Mouse (Mus musculus) embryonic facial prominence, embryonic 14.5 days (tissue): Measurements from ENCODE around the gene Arl6. TPM values are rescaled to one million over a fixed set of nuclear protein-coding genes. Genes with fewer than 3 reads are reported as not detected.

Experiments
- ATAC-seq: fragments of 200-750 bp; cut with Nextera tagmentation; 2 replicates; pipeline ENCODE4 v1.8.0; 2017; ENCODE audit warnings: low read depth, moderate number of reproducible peaks, moderate TSS enrichment
- DNase-seq: peaks from one replicate; pipeline ENCODE4 v3.0.0-alpha.2; 2015; ENCODE audit warnings: low spot score
- H3K27ac ChIP-seq: fragments of 300-500 bp; sonication (generic); replicated peaks from 2 replicates; pipeline ENCODE4 v1.5.1; 2014; ENCODE audit warnings: low read depth, mild to moderate bottlenecking, low read length, moderate library complexity
- H3K27me3 ChIP-seq: fragments of 300-500 bp; sonication (generic); replicated peaks from 2 replicates; pipeline ENCODE4 v1.6.1; 2014; ENCODE audit warnings: low read length; ENCODE audit not compliant: control insufficient read depth, insufficient read depth
- H3K36me3 ChIP-seq: fragments of 300-500 bp; sonication (generic); 2 replicates; pipeline ENCODE4 v1.6.1; 2014; ENCODE audit warnings: low read length, mixed read lengths; ENCODE audit not compliant: control insufficient read depth, insufficient read depth
- H3K4me1 ChIP-seq: fragments of 300-500 bp; sonication (generic); 2 replicates; pipeline ENCODE4 v1.6.1; 2014; ENCODE audit warnings: antibody characterized with exemption, low read length; ENCODE audit not compliant: control insufficient read depth, insufficient read depth
- H3K4me2 ChIP-seq: fragments of 300-500 bp; sonication (generic); 2 replicates; pipeline ENCODE4 v1.6.1; 2014; ENCODE audit warnings: low read depth, mild to moderate bottlenecking, low read length, moderate library complexity, mixed read lengths
- H3K4me3 ChIP-seq: fragments of 300-500 bp; sonication (generic); 2 replicates; pipeline ENCODE4 v1.5.1; 2014; ENCODE audit warnings: low read depth, mild to moderate bottlenecking, low read length
- H3K9ac ChIP-seq: fragments of 300-500 bp; sonication (generic); 2 replicates; pipeline ENCODE4 v1.6.1; 2014; ENCODE audit warnings: low read depth, mild to moderate bottlenecking, low read length, moderate library complexity, mixed read lengths
- H3K9me3 ChIP-seq: fragments of 300-500 bp; sonication (generic); 2 replicates; pipeline ENCODE4 v1.6.1; 2016; ENCODE audit warnings: low read length; ENCODE audit not compliant: control insufficient read depth
- WGBS: fragments of 180-500 bp; shearing (Covaris S2); extraction: QIAGEN DNeasy Blood & Tissue Kit; methylation state at CpG from one replicate; pipeline ENCODE4 v1.1.7; 2014; 5-methylcytosine and 5-hydroxymethylcytosine counted together
- polyA plus RNA-seq: library from polyadenylated mRNA; unstranded; fragments of >200 nt; fragmentation: Nextera tagmentation; extraction: Ambion mirVana; gene quantifications from 2 replicates; pipeline ENCODE4 v1.2.1, GENCODE M21; 2014

Arl6 gene
- polyA plus RNA-seq, 1 experiment from 2014 or later, result 30.3 TPM

DNA sequence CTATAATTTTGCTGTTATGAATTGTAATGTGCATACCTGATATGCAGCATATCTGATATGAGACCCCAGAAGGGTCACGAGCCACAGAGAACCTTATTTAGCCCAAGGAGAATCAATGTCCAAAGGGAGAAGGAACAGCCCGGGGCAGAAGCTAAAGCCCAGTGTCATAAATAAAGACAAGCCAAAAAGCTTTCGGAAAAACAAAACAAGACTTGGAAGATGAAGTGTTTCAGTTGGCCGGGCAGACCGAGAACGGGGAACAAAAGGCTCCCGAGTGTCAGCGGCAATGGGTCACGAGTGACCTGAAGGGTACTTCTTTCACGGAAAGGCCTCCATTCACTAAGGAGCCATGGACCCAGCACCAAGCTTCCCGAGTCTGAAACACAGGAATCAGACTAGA is 65.2 kb downstream of the Arl6 start:
- H3K4me2 ChIP-seq, result no peak overlapping the region
- 80% methylated on average over 11 of the region's 11 CpGs for WGBS
- H3K9me3 ChIP-seq, result no peaks in the 10 kb centered on the region
- H3K4me1 ChIP-seq, result peaks cover 16% of the 10 kb centered on the region
- H3K9ac ChIP-seq, result no peak overlapping the region
- no peaks in the 10 kb centered on the region for H3K36me3 ChIP-seq
- H3K27me3 ChIP-seq, result no peaks in the 10 kb centered on the region
- DNase-seq (no peak), ATAC-seq (no peak)
- no peak overlapping the region for H3K4me3 ChIP-seq
- H3K27ac ChIP-seq, result no peak overlapping the region

DNA sequence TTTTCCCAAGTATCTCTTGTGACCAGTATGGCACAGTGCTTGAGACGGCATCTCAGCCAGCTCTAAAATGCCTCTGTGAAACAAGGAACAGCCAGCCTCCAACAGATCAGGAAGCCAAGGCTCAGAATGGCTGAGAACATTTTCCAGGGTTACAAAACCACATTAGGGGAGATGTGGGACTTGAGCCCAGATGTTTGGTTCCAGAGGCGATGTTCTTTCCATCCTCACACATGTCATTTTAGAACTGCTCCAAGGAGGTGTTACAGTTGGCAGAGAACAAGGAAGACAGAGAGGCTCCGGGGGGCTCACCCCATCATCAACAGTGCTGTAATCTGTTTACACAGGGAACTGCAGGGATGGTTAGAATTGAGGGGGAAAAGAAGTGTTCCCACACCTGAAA is 66.5 kb downstream of the Arl6 start:
- 50% methylated on average over 3 of the region's 3 CpGs for WGBS
- ATAC-seq (no peak), DNase-seq (no peak)
- Histone ChIP-seq H3K36me3 (no peaks in the 10 kb centered on the region), H3K4me2 (no peak overlapping the region), H3K9me3 (no peaks in the 10 kb centered on the region), H3K9ac (no peak overlapping the region), H3K27me3 (no peaks in the 10 kb centered on the region), H3K4me3 (no peak overlapping the region), H3K27ac (no peak overlapping the region; the same call in 1 of the 2 replicates), H3K4me1 (peaks cover 16% of the 10 kb centered on the region)

DNA sequence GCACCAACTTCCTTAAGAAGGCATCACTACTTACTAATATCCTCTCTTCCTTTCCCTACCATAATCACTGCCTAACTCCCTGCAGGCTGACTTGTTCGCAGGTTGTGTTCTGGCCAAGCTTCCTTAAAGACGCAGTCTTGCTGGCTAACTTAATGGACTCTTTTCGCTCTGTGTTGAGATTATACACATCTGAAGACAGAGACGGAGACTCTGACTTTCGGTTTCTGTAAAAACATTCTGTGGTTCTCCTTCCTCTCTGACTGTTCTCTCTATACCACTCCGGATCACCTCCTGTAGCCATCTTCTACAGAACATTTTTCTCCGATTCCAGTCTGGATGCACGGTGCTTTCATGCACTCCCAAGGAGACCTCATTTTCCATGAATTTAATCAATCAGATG is 68.4 kb downstream of the Arl6 start:
- Histone ChIP-seq H3K4me2 (no peak overlapping the region), H3K27ac (no peak overlapping the region), H3K4me3 (no peak overlapping the region), H3K4me1 (peaks cover 16% of the 10 kb centered on the region), H3K36me3 (no peaks in the 10 kb centered on the region), H3K27me3 (no peaks in the 10 kb centered on the region), H3K9ac (no peak overlapping the region), H3K9me3 (no peaks in the 10 kb centered on the region)
- no peak for DNase-seq
- 93% methylated on average over 8 of the region's 8 CpGs for WGBS
- ATAC-seq, result no peak

DNA sequence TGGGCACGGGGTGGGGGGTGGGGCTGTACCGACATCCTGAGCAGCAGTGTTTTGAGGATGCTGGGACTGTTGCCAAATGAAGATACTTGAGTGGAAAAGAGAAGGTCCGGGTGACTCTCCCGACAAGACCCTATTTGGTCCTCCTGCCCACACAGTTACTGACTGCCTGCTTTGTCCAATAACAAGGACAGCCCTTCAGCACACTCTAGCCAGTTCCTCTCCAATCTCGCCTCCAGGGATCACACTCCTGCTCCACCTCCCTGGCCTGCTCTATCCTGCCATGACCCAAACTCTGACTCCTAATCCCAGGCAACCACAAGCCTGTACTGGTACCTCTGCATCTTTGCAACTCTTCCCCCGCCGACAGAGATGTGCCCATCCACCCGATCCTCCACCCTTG is 69.4 kb downstream of the Arl6 start:
- H3K4me3 ChIP-seq, result no peak overlapping the region
- H3K9me3 ChIP-seq, result no peaks in the 10 kb centered on the region
- H3K27ac ChIP-seq, result no peak overlapping the region
- H3K4me1 ChIP-seq, result peaks cover 16% of the 10 kb centered on the region
- no peaks in the 10 kb centered on the region for H3K36me3 ChIP-seq
- no peak overlapping the region for H3K9ac ChIP-seq
- 0 out of 2 replicates have a peak, but pooled peaks have one; percentile 12 for ATAC-seq
- no peak for DNase-seq
- no peaks in the 10 kb centered on the region for H3K27me3 ChIP-seq
- 58% methylated on average over 8 of the region's 8 CpGs for WGBS
- no peak overlapping the region for H3K4me2 ChIP-seq

DNA sequence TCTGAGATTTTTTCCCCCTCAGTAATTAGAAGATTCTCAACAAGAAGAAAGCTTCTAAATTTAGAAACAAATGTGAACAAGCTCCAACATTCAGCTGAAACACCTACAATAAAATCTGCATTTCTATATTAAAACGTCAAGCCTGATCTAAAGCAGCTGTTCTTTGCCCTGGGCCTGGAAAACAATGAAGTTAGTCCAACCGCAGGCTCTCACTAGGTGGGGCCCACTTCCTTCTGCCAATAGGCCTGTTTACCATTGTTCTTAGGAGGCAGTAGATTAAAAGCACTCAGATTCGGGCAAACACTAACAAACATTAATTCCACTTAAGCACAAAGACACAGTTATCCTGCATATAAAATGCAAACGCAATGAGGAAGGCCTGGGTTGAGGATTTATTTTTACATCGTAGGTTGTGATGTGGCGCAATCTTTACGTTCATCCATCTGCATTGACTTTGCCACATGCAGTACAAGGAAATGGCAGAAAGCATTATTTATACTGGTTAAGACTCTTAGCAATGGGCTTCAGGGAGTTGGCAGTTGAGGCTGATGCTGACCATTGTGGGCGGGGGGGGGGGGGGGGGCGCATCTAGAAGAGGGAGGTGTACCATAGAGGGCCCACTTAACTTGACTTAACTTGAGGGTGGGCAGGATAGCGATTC is 71.3 kb downstream of the Arl6 start:
- Histone ChIP-seq H3K27me3 (no peaks in the 10 kb centered on the region), H3K36me3 (no peaks in the 10 kb centered on the region), H3K4me3 (no peak overlapping the region), H3K9me3 (no peaks in the 10 kb centered on the region), H3K27ac (peak overlapping the region; percentile 84), H3K4me2 (no peak overlapping the region), H3K4me1 (peaks cover 16% of the 10 kb centered on the region), H3K9ac (no peak overlapping the region)
- WGBS, result 53% methylated on average over 10 of the region's 10 CpGs
- ATAC-seq (no peak), DNase-seq (peak; percentile 82)

DNA sequence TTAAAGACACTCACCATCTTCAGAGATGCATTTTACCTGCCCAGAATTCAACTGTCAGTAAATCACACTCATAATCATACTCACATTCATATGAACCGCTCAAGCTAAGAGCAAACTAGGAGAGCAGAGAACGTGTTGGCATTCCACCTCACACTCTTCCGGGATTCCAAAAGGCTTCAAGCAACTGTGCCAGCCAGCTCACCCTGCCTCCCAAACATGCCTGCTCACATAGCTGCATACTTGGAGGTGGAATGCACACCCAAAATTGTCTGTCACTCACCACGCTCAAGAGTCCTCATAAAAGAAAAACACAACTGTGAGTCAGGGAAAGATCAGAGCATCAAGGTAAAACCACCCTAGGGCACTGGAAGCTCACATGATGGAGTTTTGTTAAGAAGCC is 72.8 kb downstream of the Arl6 start:
- no peak overlapping the region for H3K9ac ChIP-seq
- H3K27me3 ChIP-seq, result no peaks in the 10 kb centered on the region
- DNase-seq (peak; percentile 70), ATAC-seq (peak; percentile 44; the same call in 1 of the 2 replicates)
- 78% methylated on average over 4 of the region's 4 CpGs for WGBS
- H3K4me2 ChIP-seq, result no peak overlapping the region
- H3K9me3 ChIP-seq, result no peaks in the 10 kb centered on the region
- peaks cover 10% of the 10 kb centered on the region for H3K4me1 ChIP-seq
- no peak overlapping the region for H3K4me3 ChIP-seq
- no peaks in the 10 kb centered on the region for H3K36me3 ChIP-seq
- no peak overlapping the region for H3K27ac ChIP-seq

DNA sequence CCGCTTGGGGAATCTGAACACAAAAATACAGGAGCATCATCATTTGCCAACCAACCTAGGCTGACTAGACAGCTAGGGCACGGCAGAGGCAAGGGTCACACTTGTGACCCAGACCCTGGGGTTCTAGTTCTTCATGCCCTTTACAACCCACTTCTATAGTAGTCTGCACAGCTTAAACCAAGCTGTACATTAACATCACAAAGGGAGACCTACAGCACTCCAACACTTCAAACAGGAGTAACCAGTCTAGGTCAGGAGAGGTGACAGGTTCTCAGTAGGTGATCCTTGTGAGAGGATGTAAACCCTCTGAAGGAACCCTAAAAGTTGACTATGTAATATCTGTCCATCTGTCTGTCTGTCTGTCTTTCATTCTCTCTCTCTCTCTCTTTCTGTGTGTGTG is 73.6 kb downstream of the Arl6 start:
- H3K36me3 ChIP-seq, result no peaks in the 10 kb centered on the region
- no peak overlapping the region for H3K4me2 ChIP-seq
- no peaks in the 10 kb centered on the region for H3K9me3 ChIP-seq
- WGBS, result 85% methylated on average over 2 of the region's 2 CpGs
- DNase-seq, result no peak
- ATAC-seq, result no peak
- H3K27me3 ChIP-seq, result no peaks in the 10 kb centered on the region
- no peak overlapping the region for H3K27ac ChIP-seq
- H3K4me3 ChIP-seq, result no peak overlapping the region
- no peak overlapping the region for H3K9ac ChIP-seq
- peaks cover 10% of the 10 kb centered on the region for H3K4me1 ChIP-seq

DNA sequence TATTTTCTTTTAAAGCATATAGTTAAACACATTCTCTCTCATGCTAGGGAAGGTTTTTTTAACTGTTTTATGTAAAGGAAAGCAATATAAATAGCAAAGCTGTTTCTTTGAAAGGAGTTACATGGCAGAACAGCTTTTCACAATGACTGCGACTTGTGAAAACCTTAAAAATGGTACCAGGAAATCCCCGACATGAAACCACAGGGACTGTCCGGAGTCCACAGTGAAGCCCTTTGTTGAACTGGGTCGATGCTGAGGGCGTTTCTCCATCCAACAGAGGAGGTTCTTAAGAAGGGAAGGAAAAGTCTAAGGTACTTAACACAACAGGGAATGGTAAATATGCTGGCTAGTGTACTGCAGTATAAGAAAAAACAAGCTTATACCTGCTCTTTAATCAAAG is 75.2 kb downstream of the Arl6 start:
- DNase-seq (no peak), ATAC-seq (no peak)
- Histone ChIP-seq H3K9me3 (no peaks in the 10 kb centered on the region), H3K27me3 (no peaks in the 10 kb centered on the region), H3K27ac (no peak overlapping the region), H3K4me3 (no peak overlapping the region), H3K4me1 (no peaks in the 10 kb centered on the region; the same call in 1 of the 2 replicates), H3K9ac (no peak overlapping the region), H3K4me2 (no peak overlapping the region), H3K36me3 (0 out of 2 replicates have a peak, but pooled peaks cover 7% of the 10 kb centered on the region)
- 57% methylated on average over 5 of the region's 5 CpGs for WGBS
